Mouse (Mus musculus): Measurements from ENCODE around the gene Kcnj16. TPM values are rescaled to one million over a fixed set of nuclear protein-coding genes. Genes with fewer than 3 reads are reported as not detected.

Gene Kcnj16
- not detected in 2 replicates for polyA plus RNA-seq (2015; fragmentation: Nextera tagmentation; extraction: Ambion mirVana)

GRCm38 (mm10) chr11:110967762-110968135 lies at the start of gene Kcnj16:
Kcnj16 (plus strand) TSS chr11:110968033.
- Histone ChIP-seq H3K9ac (ENCODE audit: low read length) (no peak within 1 kb of the TSS), H3K27me3 (ENCODE audit: control insufficient read depth, insufficient read depth, low read depth, low read length) (no peaks in the 10 kb centered on the region), H3K27ac (ENCODE audit: low read length) (no peak within 1 kb of the TSS), H3K4me3 (ENCODE audit: low read length) (no peak within 1 kb of the TSS), H3K9me3 (ENCODE audit: control insufficient read depth, low read length) (no peaks in the 10 kb centered on the region), H3K4me2 (ENCODE audit: low read depth, low read length) (no peak within 1 kb of the TSS), H3K36me3 (ENCODE audit: control insufficient read depth, insufficient read depth, low read length) (no peaks in the 10 kb centered on the region), H3K4me1 (replicated peaks; ENCODE audit: control insufficient read depth, insufficient read depth, low read length) (no peaks in the 10 kb centered on the region)
- WGBS, result 58% methylated on average over 4 of the region's 4 CpGs
- ATAC-seq (ENCODE audit: low read depth), result no peak

- no peak overlapping the region for H3K27ac ChIP-seq (ENCODE audit: low read length)
Measured at GRCm38 (mm10) chr11:110918808-110919465, 48.9 kb upstream of the Kcnj16 start.

GRCm38 (mm10) chr11:110935699-110936098 lies 32.1 kb upstream of the Kcnj16 start:
- Histone ChIP-seq H3K27ac (ENCODE audit: low read length) (no peak overlapping the region), H3K9ac (ENCODE audit: low read length) (no peak overlapping the region), H3K4me3 (ENCODE audit: low read length) (no peak overlapping the region), H3K4me1 (replicated peaks; ENCODE audit: control insufficient read depth, insufficient read depth, low read length) (no peaks in the 10 kb centered on the region), H3K36me3 (ENCODE audit: control insufficient read depth, insufficient read depth, low read length) (no peaks in the 10 kb centered on the region), H3K27me3 (ENCODE audit: control insufficient read depth, insufficient read depth, low read depth, low read length) (no peaks in the 10 kb centered on the region), H3K9me3 (ENCODE audit: control insufficient read depth, low read length) (no peaks in the 10 kb centered on the region), H3K4me2 (ENCODE audit: low read depth, low read length) (no peak overlapping the region)
- WGBS, result 55% methylated on average over 3 of the region's 3 CpGs
- ATAC-seq (ENCODE audit: low read depth), result no peak

More at GRCm38 (mm10) chr11:110918808-110919465, 48.9 kb upstream of the Kcnj16 start:
- Histone ChIP-seq H3K4me3 (ENCODE audit: low read length) (no peak overlapping the region), H3K4me1 (replicated peaks; ENCODE audit: control insufficient read depth, insufficient read depth, low read length) (no peaks in the 10 kb centered on the region), H3K27me3 (ENCODE audit: control insufficient read depth, insufficient read depth, low read depth, low read length) (no peaks in the 10 kb centered on the region), H3K4me2 (ENCODE audit: low read depth, low read length) (no peak overlapping the region), H3K36me3 (ENCODE audit: control insufficient read depth, insufficient read depth, low read length) (no peaks in the 10 kb centered on the region), H3K9ac (ENCODE audit: low read length) (no peak overlapping the region), H3K9me3 (ENCODE audit: control insufficient read depth, low read length) (no peaks in the 10 kb centered on the region)
- 60% methylated on average over 5 of the region's 5 CpGs for WGBS
- ATAC-seq (ENCODE audit: low read depth), result no peak

GRCm38 (mm10) chr11:110942280-110942679 lies 25.6 kb upstream of the Kcnj16 start:
- no peak for ATAC-seq (ENCODE audit: low read depth)
- no peaks in the 10 kb centered on the region for H3K36me3 ChIP-seq (ENCODE audit: control insufficient read depth, insufficient read depth, low read length)
- H3K4me2 ChIP-seq (ENCODE audit: low read depth, low read length), result no peak overlapping the region
- H3K9me3 ChIP-seq (ENCODE audit: control insufficient read depth, low read length), result no peaks in the 10 kb centered on the region
- H3K27me3 ChIP-seq (ENCODE audit: control insufficient read depth, insufficient read depth, low read depth, low read length), result no peaks in the 10 kb centered on the region
- no peak overlapping the region for H3K4me3 ChIP-seq (ENCODE audit: low read length)
- H3K4me1 ChIP-seq (replicated peaks; ENCODE audit: control insufficient read depth, insufficient read depth, low read length), result peaks cover 6% of the 10 kb centered on the region; the same call in 1 of the 2 replicates
- no peak overlapping the region for H3K9ac ChIP-seq (ENCODE audit: low read length)
- 0 out of 2 replicates have a peak overlapping the region, but pooled peaks have one; percentile 4 for H3K27ac ChIP-seq (ENCODE audit: low read length)
- WGBS, result 13% methylated on average over 3 of the region's 3 CpGs

GRCm38 (mm10) chr11:110942695-110943135 lies 25.1 kb upstream of the Kcnj16 start:
- 20% methylated on average over 6 of the region's 6 CpGs for WGBS
- Histone ChIP-seq H3K36me3 (ENCODE audit: control insufficient read depth, insufficient read depth, low read length) (no peaks in the 10 kb centered on the region), H3K4me2 (ENCODE audit: low read depth, low read length) (no peak overlapping the region), H3K27me3 (ENCODE audit: control insufficient read depth, insufficient read depth, low read depth, low read length) (no peaks in the 10 kb centered on the region), H3K9me3 (ENCODE audit: control insufficient read depth, low read length) (no peaks in the 10 kb centered on the region), H3K4me3 (ENCODE audit: low read length) (no peak overlapping the region), H3K4me1 (replicated peaks; ENCODE audit: control insufficient read depth, insufficient read depth, low read length) (peaks cover 6% of the 10 kb centered on the region; the same call in 1 of the 2 replicates), H3K9ac (ENCODE audit: low read length) (no peak overlapping the region), H3K27ac (ENCODE audit: low read length) (0 out of 2 replicates have a peak overlapping the region, but pooled peaks have one; percentile 4)
- no peak for ATAC-seq (ENCODE audit: low read depth)

GRCm38 (mm10) chr11:110956665-110957064 lies 11.2 kb upstream of the Kcnj16 start:
- 31% methylated on average over 7 of the region's 7 CpGs for WGBS
- ATAC-seq (ENCODE audit: low read depth), result no peak

GRCm38 (mm10) chr11:110961592-110962021 lies 6.2 kb upstream of the Kcnj16 start:
- Histone ChIP-seq H3K4me3 (ENCODE audit: low read length) (no peak overlapping the region), H3K4me1 (replicated peaks; ENCODE audit: control insufficient read depth, insufficient read depth, low read length) (no peaks in the 10 kb centered on the region), H3K27ac (ENCODE audit: low read length) (no peak overlapping the region), H3K9me3 (ENCODE audit: control insufficient read depth, low read length) (no peaks in the 10 kb centered on the region), H3K9ac (ENCODE audit: low read length) (no peak overlapping the region), H3K27me3 (ENCODE audit: control insufficient read depth, insufficient read depth, low read depth, low read length) (no peaks in the 10 kb centered on the region), H3K36me3 (ENCODE audit: control insufficient read depth, insufficient read depth, low read length) (no peaks in the 10 kb centered on the region), H3K4me2 (ENCODE audit: low read depth, low read length) (no peak overlapping the region)
- ATAC-seq (ENCODE audit: low read depth), result no peak
- 18% methylated on average over 5 of the region's 5 CpGs for WGBS

More at GRCm38 (mm10) chr11:110956665-110957064, 11.2 kb upstream of the Kcnj16 start:
- Histone ChIP-seq H3K9ac (ENCODE audit: low read length) (no peak overlapping the region), H3K4me2 (ENCODE audit: low read depth, low read length) (no peak overlapping the region), H3K27me3 (ENCODE audit: control insufficient read depth, insufficient read depth, low read depth, low read length) (no peaks in the 10 kb centered on the region), H3K36me3 (ENCODE audit: control insufficient read depth, insufficient read depth, low read length) (no peaks in the 10 kb centered on the region), H3K4me1 (replicated peaks; ENCODE audit: control insufficient read depth, insufficient read depth, low read length) (no peaks in the 10 kb centered on the region), H3K27ac (ENCODE audit: low read length) (no peak overlapping the region), H3K4me3 (ENCODE audit: low read length) (no peak overlapping the region), H3K9me3 (ENCODE audit: control insufficient read depth, low read length) (no peaks in the 10 kb centered on the region)

- ATAC-seq (ENCODE audit: low read depth), result no peak
- Histone ChIP-seq H3K4me3 (ENCODE audit: low read length) (no peak overlapping the region), H3K27me3 (ENCODE audit: control insufficient read depth, insufficient read depth, low read depth, low read length) (no peaks in the 10 kb centered on the region), H3K9me3 (ENCODE audit: control insufficient read depth, low read length) (no peaks in the 10 kb centered on the region), H3K36me3 (ENCODE audit: control insufficient read depth, insufficient read depth, low read length) (no peaks in the 10 kb centered on the region), H3K4me2 (ENCODE audit: low read depth, low read length) (no peak overlapping the region), H3K9ac (ENCODE audit: low read length) (no peak overlapping the region), H3K4me1 (replicated peaks; ENCODE audit: control insufficient read depth, insufficient read depth, low read length) (no peaks in the 10 kb centered on the region), H3K27ac (ENCODE audit: low read length) (no peak overlapping the region)
- WGBS, result 65% methylated on average over 11 of the region's 11 CpGs
Measured at GRCm38 (mm10) chr11:110967019-110967761, 643 bp upstream of the Kcnj16 start.

- no peaks in the 10 kb centered on the region for H3K4me1 ChIP-seq (replicated peaks; ENCODE audit: control insufficient read depth, insufficient read depth, low read length)
- H3K9me3 ChIP-seq (ENCODE audit: control insufficient read depth, low read length), result no peaks in the 10 kb centered on the region
- H3K9ac ChIP-seq (ENCODE audit: low read length), result no peak overlapping the region
- no peak for ATAC-seq (ENCODE audit: low read depth)
- no peak overlapping the region for H3K27ac ChIP-seq (ENCODE audit: low read length)
- no peak overlapping the region for H3K4me3 ChIP-seq (ENCODE audit: low read length)
- H3K36me3 ChIP-seq (ENCODE audit: control insufficient read depth, insufficient read depth, low read length), result no peaks in the 10 kb centered on the region
- no peaks in the 10 kb centered on the region for H3K27me3 ChIP-seq (ENCODE audit: control insufficient read depth, insufficient read depth, low read depth, low read length)
- no peak overlapping the region for H3K4me2 ChIP-seq (ENCODE audit: low read depth, low read length)
Measured at GRCm38 (mm10) chr11:110968901-110969300, 1.1 kb downstream of the Kcnj16 start.
